Mouse (Mus musculus) ES-E14 (cell line): ENCODE results near the gene 1110008L16Rik.
"Not testable (repeated sequence)": the region's sequence is repeated elsewhere in the genome, so short reads cannot be mapped to it uniquely, and the experiment has no call there.

Experiments
- CHD2 ChIP-seq: IDR thresholded peaks from 2 replicates; pipeline ENCODE4 v1.6.1; 2014; ENCODE audit warnings: mild to moderate bottlenecking, low read depth, low read length, inconsistent platforms
- HCFC1 ChIP-seq: IDR thresholded peaks from 2 replicates; pipeline ENCODE4 v1.6.1; 2012; ENCODE audit warnings: low read length, inconsistent platforms, borderline replicate concordance; ENCODE audit not compliant: insufficient read depth
- MAFK ChIP-seq: IDR thresholded peaks from 2 replicates; pipeline ENCODE4 v1.6.1; 2014; ENCODE audit warnings: mild to moderate bottlenecking, low read depth, low read length, inconsistent platforms; ENCODE audit not compliant: insufficient read depth
- ZC3H11A ChIP-seq: IDR thresholded peaks from 2 replicates; pipeline ENCODE4 v1.6.1; 2012; ENCODE audit warnings: low read depth, mild to moderate bottlenecking, inconsistent platforms, low read length, borderline replicate concordance
- ZNF384 ChIP-seq: IDR thresholded peaks from 2 replicates; pipeline ENCODE4 v1.6.1; 2012; ENCODE audit warnings: low read depth, low read length, inconsistent platforms

GRCm38 (mm10) chr12:55395601-55396000 lies 96.2 kb downstream of the 1110008L16Rik start:
- TF ChIP-seq HCFC1, ZC3H11A, MAFK, ZNF384, CHD2: not testable (repeated sequence)
